Comparison of ENCODE assay signal across 28 mouse cellular contexts in genomic region chr7:139288540-139288939, GRCm38 (mm10). TPM values are rescaled to one million over a fixed set of nuclear protein-coding genes. Genes with fewer than 3 reads are reported as not detected.
DNase-seq lines count a peak whose midpoint lies in the region; ATAC-seq lines count a peak whose summit lies in the region.
"Had no signal": no experiment of that assay in that cellular context is flagged by ENCODE, and none has a peak within 500 bp of the region (broad histone marks: within the 10 kb centered on the region; RNA-seq: fewer than 3 reads in every experiment).

No protein-coding gene starts in this region.

- H3K27me3 ChIP-seq in liver, embryonic 16.5 days (ENCODE audit: control insufficient read depth, insufficient read depth, low read depth, low read length): no peaks in the 10 kb centered on the region
- H3K27me3 ChIP-seq: embryonic facial prominence, embryonic 13.5 days; embryonic facial prominence, embryonic 15.5 days; forebrain, embryonic 12.5 days; Patski had no signal

- no peak overlapping the region for H3K4me3 ChIP-seq in liver, embryonic 16.5 days (ENCODE audit: low read depth, low read length)
- H3K4me3 ChIP-seq: embryonic facial prominence, embryonic 13.5 days; embryonic facial prominence, embryonic 15.5 days; erythroblast, embryonic 14.5 days; forebrain, embryonic 10.5 days; forebrain, embryonic 12.5 days had no signal

- peak; percentile 66 to 71 for DNase-seq in adrenal gland, adult (ENCODE audit: inconsistent age in 2 of 2, low spot score in 1 of 2)
- no peak for DNase-seq in adrenal gland, postnatal 4 days (ENCODE audit: low spot score in 2 of 2)
- DNase-seq in liver: no peak
- peak; percentile 75 for DNase-seq in ovary, adult 18-20 months (ENCODE audit: low spot score)
- DNase-seq in ovary, postnatal 10 days (ENCODE audit: low spot score): no peak
- DNase-seq in testis, postnatal 14 days (ENCODE audit: low spot score): peak; percentile 75
- DNase-seq in cerebellum, postnatal 14 days: no peak
- DNase-seq: adrenal gland, adult 2 months; adrenal gland, postnatal 25 days; B cell, adult 2 months; cerebellum, adult 11-12 months; cerebellum, adult 2 months; cerebellum, adult 9-10 months; cerebellum, postnatal 10 days; cerebellum, postnatal 36 days; embryo, embryonic 11 days had no signal

- WGBS in liver, embryonic 16.5 days (ENCODE audit: insufficient replicate concordance): 54% methylated on average over 7 of the region's 7 CpGs

- no peaks in the 10 kb centered on the region for H3K36me3 ChIP-seq in liver, embryonic 16.5 days (ENCODE audit: control insufficient read depth, insufficient read depth)
- H3K36me3 ChIP-seq: embryonic facial prominence, embryonic 13.5 days; embryonic facial prominence, embryonic 15.5 days; forebrain, embryonic 10.5 days; forebrain, embryonic 12.5 days; G1E had no signal

- no peaks in the 10 kb centered on the region for H3K9me3 ChIP-seq in liver, embryonic 16.5 days (replicated peaks; ENCODE audit: control insufficient read depth, low read length)
- H3K9me3 ChIP-seq: embryonic facial prominence, embryonic 13.5 days; embryonic facial prominence, embryonic 15.5 days; forebrain, embryonic 10.5 days; forebrain, embryonic 12.5 days had no signal

- no peaks in the 10 kb centered on the region for H3K4me1 ChIP-seq in liver, embryonic 16.5 days (ENCODE audit: control insufficient read depth, low read depth, low read length)
- H3K4me1 ChIP-seq: forebrain, embryonic 12.5 days had no signal

- no peak overlapping the region for H3K9ac ChIP-seq in liver, embryonic 16.5 days (ENCODE audit: low read depth, low read length)
- H3K9ac ChIP-seq: embryonic facial prominence, embryonic 13.5 days; embryonic facial prominence, embryonic 15.5 days; forebrain, embryonic 12.5 days had no signal

- H3K27ac ChIP-seq in liver, embryonic 16.5 days (ENCODE audit: low read length): no peak overlapping the region
- H3K27ac ChIP-seq: embryonic facial prominence, embryonic 13.5 days; embryonic facial prominence, embryonic 15.5 days; forebrain, embryonic 10.5 days; forebrain, embryonic 12.5 days had no signal

- peak; percentile 64 for ATAC-seq in liver, embryonic 16.5 days (ENCODE audit: low read depth)
- ATAC-seq: activated CD4-positive, CD25-positive, alpha-beta regulatory T cell, adult 4 months; CD4-positive, CD25-positive, alpha-beta regulatory T cell, adult 4 months; forebrain, embryonic 14.5 days; forebrain, embryonic 16.5 days; Patski had no signal

- no peak overlapping the region for H3K4me2 ChIP-seq in liver, embryonic 16.5 days (ENCODE audit: low read depth, low read length)
- H3K4me2 ChIP-seq: embryonic facial prominence, embryonic 13.5 days; embryonic facial prominence, embryonic 15.5 days; forebrain, embryonic 12.5 days had no signal

RNA-seq across cellular contexts. Expression of gene Pwwp2b, which starts 40.3 kb away (rescaled TPM):
- 10 to 100 TPM; 18.2 to 21.0 TPM for total RNA-seq in adrenal gland, postnatal 4 days (2021)
- polyA plus RNA-seq in liver, embryonic 16.5 days (2015; fragmentation: Nextera tagmentation; extraction: Ambion mirVana): 1.1 and 1.3 TPM in 2 replicates
- polyA plus RNA-seq: erythroblast, embryonic 14.5 days had no signal

Comparison
In these comparisons a context has a peak if more than half of its experiments do, and no peak if none do; other contexts are left out.
1. DNase-seq: peak in adrenal gland, adult (2 of 2), ovary, adult 18-20 months (single experiment) and testis, postnatal 14 days (single experiment); none in adrenal gland, postnatal 4 days (0 of 2), liver (single experiment), ovary, postnatal 10 days (single experiment) and cerebellum, postnatal 14 days (0 of 2).